In genomic region chr17:24415011-24415410, GRCm38 (mm10) we compare ENCODE assay signal across 8 mouse cellular contexts. TPM values are rescaled to one million over a fixed set of nuclear protein-coding genes. Genes with fewer than 3 reads are reported as not detected.
A peak's percentile ranks its signal among the peaks of the same experiment; 100 is the strongest.
DNase-seq lines count a peak whose midpoint lies in the region; ATAC-seq and TF ChIP-seq lines count a peak whose summit lies in the region.

No protein-coding gene starts in this region.

- H3K4me1 ChIP-seq in heart, embryonic 14.5 days (ENCODE audit: control insufficient read depth in 2 of 2, insufficient read depth in 2 of 2, low read length in 2 of 2): peaks cover 4 to 35% of the 10 kb centered on the region in 2 experiments
- peaks cover 42% of the 10 kb centered on the region for H3K4me1 ChIP-seq in G1E (ENCODE audit: insufficient read depth, low read depth, low read length)
- 0 out of 2 replicates have a peak, but pooled peaks cover 5% of the 10 kb centered on the region for H3K4me1 ChIP-seq in hindbrain, embryonic 11.5 days (replicated peaks; ENCODE audit: control insufficient read depth, insufficient read depth, low read length)
- H3K4me1 ChIP-seq in midbrain, embryonic 12.5 days: peaks cover 35% of the 10 kb centered on the region

- H3K27ac ChIP-seq in heart, embryonic 14.5 days (replicated peaks in 1 of 2; ENCODE audit: control insufficient read depth in 1 of 2, insufficient read depth in 1 of 2, low read depth in 2 of 2, low read length in 2 of 2): peak overlapping the region; percentile 89 to 92
- H3K27ac ChIP-seq in hindbrain, embryonic 11.5 days (ENCODE audit: low read depth, low read length): peak overlapping the region; percentile 88
- peak overlapping the region; percentile 93 for H3K27ac ChIP-seq in midbrain, embryonic 12.5 days (replicated peaks)

- H3K36me3 ChIP-seq in heart, embryonic 14.5 days (ENCODE audit: control insufficient read depth, insufficient read depth, low read length): peaks cover 55% of the 10 kb centered on the region
- peaks cover 71% of the 10 kb centered on the region for H3K36me3 ChIP-seq in G1E (replicated peaks)
- 0 out of 2 replicates have a peak, but pooled peaks cover 2% of the 10 kb centered on the region for H3K36me3 ChIP-seq in hindbrain, embryonic 11.5 days (ENCODE audit: control insufficient read depth, insufficient read depth, low read length)
- H3K36me3 ChIP-seq in midbrain, embryonic 12.5 days: peaks cover 50% of the 10 kb centered on the region

- TF ChIP-seq CTCF in G1E (IDR thresholded peaks at IDR 0.05; ENCODE audit: low read depth, low read length): no peak

- no peaks in the 10 kb centered on the region for H3K9me3 ChIP-seq in heart, embryonic 14.5 days (ENCODE audit: control insufficient read depth, low read length)
- no peaks in the 10 kb centered on the region for H3K9me3 ChIP-seq in G1E (replicated peaks)
- no peaks in the 10 kb centered on the region for H3K9me3 ChIP-seq in hindbrain, embryonic 11.5 days (ENCODE audit: control insufficient read depth, low read length)
- H3K9me3 ChIP-seq in midbrain, embryonic 12.5 days: no peaks in the 10 kb centered on the region

- peak overlapping the region; percentile 55 to 80 for H3K4me3 ChIP-seq in heart, embryonic 14.5 days (ENCODE audit: control insufficient read depth in 1 of 2, insufficient read depth in 1 of 2, low read depth in 1 of 2, low read length in 2 of 2)
- peak overlapping the region; percentile 87 for H3K4me3 ChIP-seq in G1E (ENCODE audit: low read depth, low read length)
- peak overlapping the region; percentile 96 for H3K4me3 ChIP-seq in hindbrain, embryonic 11.5 days (ENCODE audit: low read depth, low read length)
- H3K4me3 ChIP-seq in midbrain, embryonic 12.5 days: peak overlapping the region; percentile 88

- H3K9ac ChIP-seq in heart, embryonic 14.5 days (ENCODE audit: low read length): peak overlapping the region; percentile 89
- H3K9ac ChIP-seq in hindbrain, embryonic 11.5 days (ENCODE audit: low read depth, low read length): peak overlapping the region; percentile 94
- H3K9ac ChIP-seq in midbrain, embryonic 12.5 days (replicated peaks): peak overlapping the region; percentile 94

- H3K4me2 ChIP-seq in heart, embryonic 14.5 days (ENCODE audit: low read length): peak overlapping the region; percentile 75
- H3K4me2 ChIP-seq in hindbrain, embryonic 11.5 days (replicated peaks; ENCODE audit: low read depth, low read length): peak overlapping the region; percentile 96
- peak overlapping the region; percentile 98 for H3K4me2 ChIP-seq in midbrain, embryonic 12.5 days (replicated peaks)

- DNase-seq in heart, adult 11 months: no peak
- DNase-seq in G1E (ENCODE audit: low spot score): no peak
- no peak for DNase-seq in hindbrain, embryonic 11.5 days (ENCODE audit: low spot score)
- no peak for DNase-seq in c-Kit-positive CD71-positive TER-119-positive erythroid progenitor cells, embryonic 14.5 days (ENCODE audit: low spot score)
- DNase-seq in cerebellum, adult 11-12 months: no peak
- no peak for DNase-seq in urinary bladder, postnatal 4 days (ENCODE audit: low spot score in 2 of 2)

- WGBS in heart, embryonic 14.5 days: under 1% methylated on average over 21 of the region's 21 CpGs
- whole genome bisulfite sequencing in hindbrain, embryonic 11.5 days: under 1% methylated on average over 21 of the region's 21 CpGs
- WGBS in midbrain, embryonic 12.5 days: under 1% methylated on average over 21 of the region's 21 CpGs

- H3K27me3 ChIP-seq in heart, embryonic 14.5 days (ENCODE audit: control insufficient read depth, insufficient read depth, low read length): no peaks in the 10 kb centered on the region
- no peaks in the 10 kb centered on the region for H3K27me3 ChIP-seq in G1E (ENCODE audit: insufficient read depth, low read length)
- H3K27me3 ChIP-seq in hindbrain, embryonic 11.5 days (ENCODE audit: control insufficient read depth, insufficient read depth, low read length): no peaks in the 10 kb centered on the region
- no peaks in the 10 kb centered on the region for H3K27me3 ChIP-seq in midbrain, embryonic 12.5 days

- ATAC-seq in heart, embryonic 14.5 days (ENCODE audit: insufficient number of reproducible peaks, insufficient read depth, low FRiP score, low read depth): no peak
- no peak for ATAC-seq in G1E (ENCODE audit: extremely low read depth, insufficient number of reproducible peaks, low FRiP score, poor library complexity, severe bottlenecking)
- ATAC-seq in hindbrain, embryonic 11.5 days (ENCODE audit: low FRiP score): no peak
- no peak; the same call in 1 of the 2 replicates for ATAC-seq in midbrain, embryonic 12.5 days (ENCODE audit: low FRiP score, low read depth)

RNA-seq across cellular contexts. Expression of gene Rnps1, which starts 0.6 kb away (rescaled TPM):
- polyA plus RNA-seq in heart, embryonic 14.5 days (2014; fragmentation: Nextera tagmentation; extraction: Ambion mirVana): 196 and 203 TPM in 2 replicates
- total RNA-seq in G1E (2014; fragmentation: Nextera tagmentation) (121 and 123 TPM in 2 replicates), G1E (2017) (152 and 177 TPM in 2 replicates)
- polyA plus RNA-seq in G1E (2012): 428 and 563 TPM in 2 replicates
- 360 and 364 TPM in 2 replicates for polyA plus RNA-seq in hindbrain, embryonic 11.5 days (2014; fragmentation: Nextera tagmentation; extraction: Ambion mirVana)
- 367 and 378 TPM in 2 replicates for polyA plus RNA-seq in midbrain, embryonic 12.5 days (2016; fragmentation: Nextera tagmentation; extraction: Ambion mirVana)

RNA-seq across cellular contexts. Expression of gene Eci1, which starts 11.4 kb away (rescaled TPM):
- polyA plus RNA-seq in heart, embryonic 14.5 days (2014; fragmentation: Nextera tagmentation; extraction: Ambion mirVana): 283 and 294 TPM in 2 replicates
- total RNA-seq in G1E (2014; fragmentation: Nextera tagmentation) (53.1 and 65.7 TPM in 2 replicates), G1E (2017) (39.4 and 45.4 TPM in 2 replicates)
- 40.9 and 52.2 TPM in 2 replicates for polyA plus RNA-seq in G1E (2012)
- polyA plus RNA-seq in hindbrain, embryonic 11.5 days (2014; fragmentation: Nextera tagmentation; extraction: Ambion mirVana): 63.9 and 69.8 TPM in 2 replicates
- polyA plus RNA-seq in midbrain, embryonic 12.5 days (2016; fragmentation: Nextera tagmentation; extraction: Ambion mirVana): 53.7 and 68.0 TPM in 2 replicates

RNA-seq across cellular contexts. Expression of gene Dnase1l2, which starts 27.9 kb away (rescaled TPM):
- polyA plus RNA-seq in heart, embryonic 14.5 days (2014; fragmentation: Nextera tagmentation; extraction: Ambion mirVana): 1.5 and 2.4 TPM in 2 replicates
- total RNA-seq in G1E (2014; fragmentation: Nextera tagmentation): 0.73 and 1.3 TPM in 2 replicates
- 1.7 and 2.3 TPM in 2 replicates for total RNA-seq in G1E (2017)
- polyA plus RNA-seq in G1E (2012): 0.05 and 0.18 TPM in 2 replicates
- polyA plus RNA-seq in hindbrain, embryonic 11.5 days (2014; fragmentation: Nextera tagmentation; extraction: Ambion mirVana): 2.6 and 3.2 TPM in 2 replicates
- polyA plus RNA-seq in midbrain, embryonic 12.5 days (2016; fragmentation: Nextera tagmentation; extraction: Ambion mirVana): 5.3 and 5.5 TPM in 2 replicates

RNA-seq across cellular contexts. Expression of gene E4f1, which starts 55.1 kb away (rescaled TPM):
- 16.0 and 17.6 TPM in 2 replicates for polyA plus RNA-seq in heart, embryonic 14.5 days (2014; fragmentation: Nextera tagmentation; extraction: Ambion mirVana)
- 21.7 and 37.2 TPM in 2 replicates for total RNA-seq in G1E (2014; fragmentation: Nextera tagmentation)
- 17.4 and 18.4 TPM in 2 replicates for total RNA-seq in G1E (2017)
- polyA plus RNA-seq in G1E (2012): 17.1 and 19.7 TPM in 2 replicates
- polyA plus RNA-seq in hindbrain, embryonic 11.5 days (2014; fragmentation: Nextera tagmentation; extraction: Ambion mirVana): 17.5 and 19.9 TPM in 2 replicates
- polyA plus RNA-seq in midbrain, embryonic 12.5 days (2016; fragmentation: Nextera tagmentation; extraction: Ambion mirVana): 36.5 and 41.9 TPM in 2 replicates

RNA-seq across cellular contexts. Expression of gene Pgp, which starts 55.2 kb away (rescaled TPM):
- polyA plus RNA-seq in heart, embryonic 14.5 days (2014; fragmentation: Nextera tagmentation; extraction: Ambion mirVana): 65.7 and 66.6 TPM in 2 replicates
- total RNA-seq in G1E (2014; fragmentation: Nextera tagmentation) (17.8 and 19.6 TPM in 2 replicates), G1E (2017) (13.3 and 13.9 TPM in 2 replicates)
- 58.3 and 69.2 TPM in 2 replicates for polyA plus RNA-seq in G1E (2012)
- 60.1 and 64.6 TPM in 2 replicates for polyA plus RNA-seq in hindbrain, embryonic 11.5 days (2014; fragmentation: Nextera tagmentation; extraction: Ambion mirVana)
- 60.0 TPM in 2 replicates for polyA plus RNA-seq in midbrain, embryonic 12.5 days (2016; fragmentation: Nextera tagmentation; extraction: Ambion mirVana)
